Mouse (Mus musculus): Measurements from ENCODE around the gene Aldh6a1. TPM values are rescaled to one million over a fixed set of nuclear protein-coding genes. Genes with fewer than 3 reads are reported as not detected.

Aldh6a1 gene
- 158 and 164 TPM in 2 replicates for polyA plus RNA-seq (2012; rRNA removed)

- DNase-seq (ENCODE audit: low read depth): peak; percentile 100
Observed at GRCm38 (mm10) chr12:84450718-84451646, at the start of gene Aldh6a1, which contains the start of gene Lin52. Gene Aldh6a1 (minus strand): TSS chr12:84451004. Gene Lin52 (plus strand): TSS chr12:84451422.

- DNase-seq (ENCODE audit: low read depth): no peak
Observed at GRCm38 (mm10) chr12:84496795-84497194, 46.0 kb upstream of the Aldh6a1 start.

- DNase-seq (ENCODE audit: low read depth): no peak
Observed at GRCm38 (mm10) chr12:84487324-84488056, 36.7 kb upstream of the Aldh6a1 start.

GRCm38 (mm10) chr12:84482778-84483585 lies 32.2 kb upstream of the Aldh6a1 start:
- DNase-seq (ENCODE audit: low read depth): no peak

GRCm38 (mm10) chr12:84481251-84481650 lies 30.4 kb upstream of the Aldh6a1 start:
- no peak for DNase-seq (ENCODE audit: low read depth)

GRCm38 (mm10) chr12:84478937-84479336 lies 28.1 kb upstream of the Aldh6a1 start:
- no peak for DNase-seq (ENCODE audit: low read depth)

- no peak for DNase-seq (ENCODE audit: low read depth)
Observed at GRCm38 (mm10) chr12:84468701-84469100, 17.9 kb upstream of the Aldh6a1 start.

- no peak for DNase-seq (ENCODE audit: low read depth)
Observed at GRCm38 (mm10) chr12:84462856-84463255, 12.1 kb upstream of the Aldh6a1 start.

GRCm38 (mm10) chr12:84461416-84461815 lies 10.6 kb upstream of the Aldh6a1 start:
- DNase-seq (ENCODE audit: low read depth): no peak

- DNase-seq (ENCODE audit: low read depth): no peak
Observed at GRCm38 (mm10) chr12:84459845-84460244, 9.0 kb upstream of the Aldh6a1 start.

GRCm38 (mm10) chr12:84456911-84457310 lies 6.1 kb upstream of the Aldh6a1 start:
- no peak for DNase-seq (ENCODE audit: low read depth)

- no peak for DNase-seq (ENCODE audit: low read depth)
Observed at GRCm38 (mm10) chr12:84451801-84452200, 997 bp upstream of the Aldh6a1 start.

GRCm38 (mm10) chr12:84450351-84450717 lies 470 bp downstream of the Aldh6a1 start:
- no peak for DNase-seq (ENCODE audit: low read depth)

GRCm38 (mm10) chr12:84449887-84450286 lies 917 bp downstream of the Aldh6a1 start:
- no peak for DNase-seq (ENCODE audit: low read depth)

- no peak for DNase-seq (ENCODE audit: low read depth)
Observed at GRCm38 (mm10) chr12:84448181-84448580, 2.6 kb downstream of the Aldh6a1 start.

- no peak for DNase-seq (ENCODE audit: low read depth)
Observed at GRCm38 (mm10) chr12:84447386-84447785, 3.4 kb downstream of the Aldh6a1 start.

- DNase-seq (ENCODE audit: low read depth): no peak
Observed at GRCm38 (mm10) chr12:84442526-84442925, 8.3 kb downstream of the Aldh6a1 start.

- DNase-seq (ENCODE audit: low read depth): no peak
Observed at GRCm38 (mm10) chr12:84438697-84439096, 12.1 kb downstream of the Aldh6a1 start.

GRCm38 (mm10) chr12:84429825-84430224 lies 21.0 kb downstream of the Aldh6a1 start:
- no peak for DNase-seq (ENCODE audit: low read depth)

GRCm38 (mm10) chr12:84423990-84424389 lies 26.8 kb downstream of the Aldh6a1 start:
- no peak for DNase-seq (ENCODE audit: low read depth)

- DNase-seq (ENCODE audit: low read depth): no peak
Observed at GRCm38 (mm10) chr12:84417605-84417922, 33.2 kb downstream of the Aldh6a1 start.
